Mouse (Mus musculus) kidney, postnatal 14 days (tissue): ENCODE data around the gene Khsrp.

Experiments
- DNase-seq: peaks from one replicate; pipeline ENCODE4 v3.0.0; 2022; ENCODE audit warnings: mixed read lengths

Gene Khsrp

DNA sequence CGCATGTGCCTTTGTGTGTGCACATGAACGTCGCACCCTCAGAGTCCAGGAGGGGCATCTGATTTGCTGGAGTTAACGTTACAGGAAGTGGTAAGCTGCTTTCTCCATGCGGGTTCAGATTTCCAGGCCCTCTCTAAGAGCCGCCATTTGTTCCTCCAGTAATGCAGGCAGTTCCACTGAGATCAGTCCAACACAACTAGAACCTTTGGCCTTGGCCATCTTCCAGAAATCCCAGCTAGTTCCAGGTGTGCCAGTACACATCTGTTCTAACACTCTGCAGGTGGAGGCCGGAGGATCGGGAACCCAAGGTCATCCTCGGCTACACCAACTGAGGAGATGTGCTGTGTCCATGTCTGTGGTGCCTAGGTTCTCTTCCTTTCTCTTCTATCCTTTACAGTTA is 46.4 kb downstream of the Khsrp start:
- DNase-seq: no peak

DNA sequence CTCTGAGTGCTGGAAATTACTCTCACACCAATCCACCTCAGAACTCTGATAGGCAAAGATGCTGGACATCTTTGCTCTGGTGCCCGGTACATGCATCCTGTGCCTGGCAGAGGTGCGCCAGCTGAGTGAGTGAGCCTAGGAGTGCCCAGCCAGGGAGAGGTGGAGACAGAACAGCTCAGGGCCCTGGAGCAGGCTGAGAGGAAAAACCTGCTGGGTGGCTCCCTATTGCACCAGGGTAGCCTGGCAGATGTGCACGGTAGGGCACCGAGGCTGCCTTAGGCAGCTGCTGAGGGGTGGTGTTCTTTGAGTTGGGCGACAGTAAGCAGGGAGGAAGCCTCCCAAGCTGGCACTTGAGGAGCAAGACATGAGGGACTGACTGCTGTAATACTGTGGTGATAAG is 49.3 kb downstream of the Khsrp start, which contains the start of gene Acer1:
Acer1 (minus strand) TSS at position 114 of the 400 bp plus-strand sequence.
- DNase-seq: no peak

DNA sequence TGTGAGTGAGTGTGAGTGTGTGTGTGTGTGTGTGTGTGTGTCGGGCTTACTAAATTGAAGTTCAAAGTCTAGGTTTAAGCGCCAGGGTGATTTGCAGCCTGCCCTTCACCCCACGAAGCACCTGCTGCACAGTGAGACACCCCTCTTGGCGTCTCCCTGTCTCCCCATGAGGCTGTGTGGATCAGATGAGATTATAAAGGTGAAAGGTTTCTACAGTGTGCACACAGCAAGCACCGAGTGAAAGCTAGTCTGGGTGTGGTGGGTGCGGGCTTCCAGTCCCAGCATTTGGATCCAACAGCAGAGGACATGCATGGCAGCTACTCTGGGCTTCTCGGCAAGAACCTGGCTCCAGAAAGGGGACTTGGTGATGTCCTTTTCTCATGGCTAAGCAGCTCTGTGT is 50.3 kb downstream of the Khsrp start:
- DNase-seq: no peak

DNA sequence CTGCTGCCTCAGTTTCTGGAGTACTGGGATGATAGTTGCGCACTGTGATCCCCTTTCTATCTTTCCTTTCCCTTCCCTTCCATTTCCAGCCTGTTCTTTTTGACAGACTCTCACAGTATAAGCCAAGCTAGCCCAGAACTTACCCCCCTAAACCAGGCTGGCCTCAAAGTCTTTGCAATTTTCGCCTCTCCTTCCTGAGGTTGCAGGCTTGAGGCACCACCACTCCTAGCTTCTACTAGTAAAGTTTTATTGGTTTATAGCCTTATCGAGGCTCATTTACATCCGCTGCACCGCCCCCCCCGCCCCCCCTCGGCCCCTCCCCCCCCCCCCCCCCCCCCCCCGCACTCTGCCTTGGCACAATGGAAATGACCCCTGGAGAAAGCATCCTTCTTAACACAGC is 51.8 kb downstream of the Khsrp start:
- no peak for DNase-seq

DNA sequence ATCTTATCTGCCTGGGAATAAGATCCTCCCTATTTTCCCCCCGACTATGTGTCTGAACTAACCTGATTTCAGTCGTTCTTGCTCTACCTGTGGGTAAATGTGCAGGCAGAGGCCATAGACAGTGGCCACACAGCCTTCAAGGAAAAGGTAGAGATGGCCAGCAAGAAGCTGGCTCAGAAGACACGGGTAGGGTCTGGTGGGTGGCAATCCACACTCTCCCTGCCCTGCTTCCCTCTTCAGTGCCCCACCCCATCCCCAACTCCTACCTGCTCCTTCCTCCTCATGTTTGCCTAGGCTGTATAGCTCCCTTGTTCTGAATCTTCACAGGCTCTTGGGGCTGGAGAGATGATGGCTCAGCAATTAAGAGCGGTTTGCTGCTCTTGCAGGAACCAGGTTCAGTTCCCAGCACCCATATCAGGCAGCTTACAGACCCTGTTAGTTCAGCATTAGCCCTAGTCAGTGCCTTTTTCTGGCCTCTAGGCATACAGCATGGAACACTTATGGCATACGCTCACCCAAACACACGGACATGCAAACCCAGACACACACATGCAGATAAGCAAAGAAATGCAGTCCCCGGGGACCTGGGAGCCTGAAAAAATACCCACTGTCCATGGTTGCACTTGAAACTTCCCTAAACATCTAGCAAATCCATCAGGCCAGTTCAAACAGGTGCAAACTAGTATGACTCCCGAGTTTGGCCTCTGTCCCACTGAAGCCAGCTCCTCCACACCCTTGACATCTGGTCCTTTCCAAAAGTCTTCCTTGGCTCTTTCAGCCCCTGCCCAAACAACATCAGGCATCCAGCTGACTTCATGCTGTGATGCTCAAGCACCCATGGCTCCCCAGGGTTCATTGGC is 54.6 kb downstream of the Khsrp start:
- no peak for DNase-seq

DNA sequence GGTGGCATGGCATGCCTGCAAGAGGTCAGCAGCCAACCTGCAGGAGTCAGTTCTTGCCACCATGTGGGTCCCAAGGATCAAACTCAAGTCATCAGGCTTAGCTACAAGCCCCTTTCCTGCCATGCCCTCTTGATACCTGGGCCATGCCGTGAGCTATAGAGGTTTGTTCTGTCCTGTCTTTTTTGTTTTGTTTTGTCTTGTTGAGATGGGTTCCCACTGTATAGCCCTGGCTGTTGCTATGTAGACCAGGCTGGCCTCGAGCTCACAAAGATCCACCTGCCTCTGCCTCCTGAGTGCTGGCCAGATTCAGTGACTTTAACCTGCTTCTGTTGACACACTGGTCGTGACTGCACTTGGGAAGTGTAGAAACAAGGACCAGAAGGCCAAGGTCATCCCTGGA is 55.9 kb downstream of the Khsrp start:
- DNase-seq: no peak

DNA sequence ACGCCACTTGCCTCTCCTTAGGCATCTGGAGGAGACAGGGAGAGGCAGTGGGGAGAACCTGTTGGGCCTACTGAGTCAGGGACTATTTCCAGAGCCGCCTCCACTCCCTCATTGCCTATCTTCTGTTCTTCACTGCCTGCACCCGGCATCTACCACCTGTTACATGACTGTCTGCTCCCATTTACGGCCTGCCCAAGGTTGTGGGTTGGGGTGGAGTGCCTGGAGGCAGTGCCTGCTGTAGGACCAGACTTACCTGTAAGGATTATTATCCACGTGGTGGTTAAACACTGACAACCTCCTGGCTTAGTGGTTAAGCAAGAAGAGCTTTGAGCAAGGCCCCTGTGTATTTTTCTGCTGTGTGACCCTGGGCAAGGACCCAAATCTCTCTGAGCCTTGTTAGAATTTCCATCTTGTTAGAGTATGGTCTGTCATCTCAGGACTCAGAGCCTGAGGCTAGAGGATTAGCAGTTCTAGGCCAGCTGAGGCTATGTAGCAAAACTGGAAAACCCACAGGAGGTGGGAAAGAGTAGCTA is 56.5 kb downstream of the Khsrp start:
- no peak for DNase-seq

DNA sequence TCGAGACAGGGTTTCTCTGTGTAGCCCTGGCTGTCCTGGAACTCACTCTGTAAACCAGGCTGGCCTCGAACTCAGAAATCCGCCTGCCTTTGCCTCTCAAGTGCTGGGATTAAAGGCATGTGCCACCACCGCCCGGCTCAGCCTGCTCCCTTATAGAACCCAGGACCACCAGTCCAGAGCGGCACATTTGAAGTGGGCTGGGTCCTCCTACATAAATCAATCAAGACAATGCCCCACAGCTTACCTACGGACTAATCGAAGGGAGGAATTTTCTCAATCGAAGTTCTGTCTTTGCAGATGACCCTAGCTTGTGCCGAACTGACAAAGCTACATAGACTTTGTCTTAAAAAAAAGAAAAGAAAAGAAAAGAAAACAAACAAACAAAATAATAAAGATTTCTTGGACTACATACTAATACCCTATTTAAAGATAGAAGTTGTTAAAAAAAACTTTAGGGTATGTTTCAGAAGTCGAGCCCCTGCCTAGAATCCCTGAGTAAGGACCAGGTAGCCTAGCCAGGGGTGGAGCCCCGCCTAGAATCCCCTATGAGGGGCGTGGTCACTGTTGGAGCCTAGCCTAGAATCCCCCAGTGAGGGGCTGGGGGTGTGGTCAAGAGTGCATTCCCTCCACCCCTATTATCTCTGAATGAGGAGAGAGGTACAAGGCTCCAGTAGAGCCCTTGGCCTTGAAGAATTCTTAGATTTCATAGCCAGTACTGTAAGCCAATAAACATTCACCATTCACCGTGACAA is 57.2 kb downstream of the Khsrp start:
- no peak for DNase-seq
